Mouse (Mus musculus) urinary bladder, postnatal 36 days (tissue): Measurements from ENCODE around the gene Magea3.
"Not testable (repeated sequence)": the region's sequence is repeated elsewhere in the genome, so short reads cannot be mapped to it uniquely, and the experiment has no call there.

Experiments
- DNase-seq, 2 experiments: peaks; one replicate each; pipeline ENCODE4 v3.0.0; 2022; ENCODE audit warnings: low spot score in 2 of 2, mixed read lengths in 1 of 2

The Magea3 gene

DNA sequence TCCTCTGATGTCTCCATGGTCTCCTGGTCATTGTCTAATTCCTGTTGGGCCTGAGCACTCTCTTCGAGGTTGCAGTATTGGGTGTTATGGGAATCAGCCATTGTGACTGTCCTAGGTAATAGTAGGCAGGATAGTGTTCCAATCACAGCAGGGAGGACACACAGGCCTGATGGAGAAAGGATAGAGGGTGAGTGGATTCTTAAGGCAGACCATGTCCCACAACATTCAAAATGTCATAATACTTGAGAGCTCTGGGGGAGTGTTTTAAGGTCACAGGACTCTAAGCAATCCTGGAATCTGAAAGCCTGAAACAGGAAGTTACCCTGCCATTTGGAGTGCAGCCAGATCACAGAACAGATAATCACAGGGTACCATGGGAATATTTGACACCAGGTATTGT is at the start of gene Magea3:
Magea3 (minus strand) TSS at position 101 of the 400 bp plus-strand sequence.
- DNase-seq, result not testable (repeated sequence)

DNA sequence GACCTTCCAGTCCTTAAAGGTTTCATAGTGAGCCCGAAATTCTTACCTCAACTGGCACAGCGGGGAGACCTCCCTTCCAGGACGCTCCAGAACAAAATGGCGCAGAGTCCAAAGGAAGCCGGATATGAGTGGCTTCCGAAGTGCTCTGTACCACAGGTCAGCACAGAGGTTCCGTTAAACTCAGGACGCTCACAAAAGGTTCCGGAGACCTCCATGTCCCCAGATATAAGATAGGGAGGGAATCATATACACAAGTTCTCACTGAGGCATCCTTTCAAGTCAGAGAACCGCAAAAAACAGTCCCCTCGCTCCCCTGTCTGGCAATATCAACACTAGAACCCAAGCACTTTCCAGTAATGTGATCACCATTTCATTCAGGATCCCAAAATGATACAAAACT is 46.4 kb upstream of the Magea3 start, which contains the start of gene Magea8:
Magea8 (minus strand) TSS at position 101 of the 400 bp plus-strand sequence.
- DNase-seq, result not testable (repeated sequence)

- DNase-seq, result not testable (repeated sequence)
These were observed 13.4 kb downstream of the Magea3 start, which contains the start of gene Magea6 for GRCm38 (mm10) chrX:154935887-154936286. TSS of gene Magea6 (minus strand) at chrX:154935987.
